Mouse (Mus musculus) E14TG2a.4 (cell line): ENCODE results near the gene Pigh.

Experiments used
- CTCF ChIP-seq: conservative IDR thresholded peaks from 2 replicates; pipeline ENCODE4 v1.5.1; 2014; ENCODE audit warnings: low read length
- NANOG ChIP-seq: IDR thresholded peaks from 2 replicates; pipeline ENCODE4 v1.6.1; 2014; ENCODE audit warnings: borderline replicate concordance, low read length, mixed read lengths
- POU5F1 ChIP-seq: IDR thresholded peaks from 2 replicates; pipeline ENCODE4 v1.6.1; 2014; ENCODE audit warnings: low read length, borderline replicate concordance

- no peak for TF ChIP-seq CTCF
- TF ChIP-seq NANOG = no peak
- TF ChIP-seq POU5F1 = no peak
Measured at GRCm38 (mm10) chr12:79052073-79052472, 37.4 kb downstream of the Pigh start.
